Mouse (Mus musculus) kidney, embryonic 15.5 days (tissue): ENCODE results near the gene Cmtm8. TPM values are rescaled to one million over a fixed set of nuclear protein-coding genes. Genes with fewer than 3 reads are reported as not detected.

Experiments used
- ATAC-seq: fragments of 200-750 bp; cut with Nextera tagmentation; replicated peaks from 2 replicates; pipeline ENCODE4 v1.8.0; 2017; ENCODE audit warnings: moderate TSS enrichment; ENCODE audit not compliant: low FRiP score
- H3K27ac ChIP-seq: fragments of 300-500 bp; sonication (generic); 2 replicates; pipeline ENCODE4 v1.5.1; 2015; ENCODE audit warnings: mild to moderate bottlenecking, inconsistent platforms
- H3K27me3 ChIP-seq: fragments of 300-500 bp; sonication (generic); 2 replicates; pipeline ENCODE4 v1.6.1; 2015; ENCODE audit warnings: inconsistent platforms
- H3K36me3 ChIP-seq: fragments of 300-500 bp; sonication (generic); 2 replicates; pipeline ENCODE4 v1.6.1; 2015; ENCODE audit warnings: inconsistent platforms
- H3K4me1 ChIP-seq: fragments of 300-500 bp; sonication (generic); 2 replicates; pipeline ENCODE4 v1.6.1; 2015; ENCODE audit warnings: inconsistent platforms
- H3K4me2 ChIP-seq: fragments of 300-500 bp; sonication (generic); 2 replicates; pipeline ENCODE4 v1.6.1; 2015; ENCODE audit warnings: moderate library complexity, mild to moderate bottlenecking, inconsistent platforms
- H3K4me3 ChIP-seq: fragments of 300-500 bp; sonication (generic); replicated peaks from 2 replicates; pipeline ENCODE4 v1.5.1; 2015; ENCODE audit warnings: mild to moderate bottlenecking, inconsistent platforms
- H3K9ac ChIP-seq: fragments of 300-500 bp; sonication (generic); 2 replicates; pipeline ENCODE4 v1.6.1; 2015; ENCODE audit warnings: mild to moderate bottlenecking, inconsistent platforms
- H3K9me3 ChIP-seq: fragments of 300-500 bp; sonication (generic); replicated peaks from 2 replicates; pipeline ENCODE4 v1.6.1; 2016; ENCODE audit warnings: inconsistent platforms
- WGBS: fragments of 180-500 bp; shearing (Covaris S2); methylation state at CpG from one replicate; pipeline ENCODE4 v1.1.7; 2015; ENCODE audit warnings: mixed read lengths; 5-methylcytosine and 5-hydroxymethylcytosine counted together
- polyA plus RNA-seq: library from polyadenylated mRNA; unstranded; fragments of >200 nt; fragmentation: Nextera tagmentation; extraction: Ambion mirVana; gene quantifications from 2 replicates; pipeline ENCODE4 v1.2.1, GENCODE M21; 2015

Gene Cmtm8
- polyA plus RNA-seq = 38.8 and 41.4 TPM in 2 replicates

DNA sequence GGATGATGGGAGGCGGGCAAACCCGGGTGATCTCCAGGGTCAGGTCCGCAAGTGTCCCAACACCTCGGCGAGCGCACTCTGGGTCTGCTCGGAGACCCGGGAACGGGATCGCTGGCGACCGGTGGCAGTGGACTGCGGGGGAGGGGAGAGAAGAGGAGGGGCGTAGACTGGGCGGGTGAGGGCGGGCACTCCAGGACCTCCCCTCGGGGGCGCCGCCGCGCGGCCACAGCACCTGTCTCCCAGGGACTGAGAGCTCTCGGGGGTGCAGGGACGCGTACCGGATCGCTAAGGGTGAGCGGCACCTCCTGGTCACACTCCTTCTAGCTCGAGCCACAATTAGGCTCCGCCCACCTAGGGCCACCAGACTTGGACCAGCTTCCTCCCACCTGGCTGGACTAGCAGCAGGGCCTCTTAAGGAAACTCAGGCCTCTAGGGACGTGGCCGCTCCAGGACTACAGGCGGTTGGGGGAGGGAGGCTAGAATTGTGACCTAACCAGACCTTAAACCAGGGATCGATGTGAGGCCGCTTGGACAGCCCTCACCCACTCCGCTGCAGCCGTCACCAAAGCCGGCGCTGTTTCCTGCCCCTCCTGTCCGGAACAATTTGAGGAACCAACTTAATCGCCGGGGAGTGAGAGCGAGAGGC, at the start of gene Cmtm8:
Gene Cmtm8 (minus strand): TSS at position 140 of the 646 bp plus-strand sequence.
- Histone ChIP-seq H3K4me3 (peak within 1 kb of the TSS; percentile 66), H3K27me3 (peaks cover 12% of the 10 kb centered on the region; the same call in 1 of the 2 replicates), H3K4me1 (peaks cover 25% of the 10 kb centered on the region), H3K27ac (peak within 1 kb of the TSS; percentile 72), H3K4me2 (peak within 1 kb of the TSS; percentile 83), H3K36me3 (no peaks in the 10 kb centered on the region), H3K9me3 (no peaks in the 10 kb centered on the region), H3K9ac (peak within 1 kb of the TSS; percentile 52)
- ATAC-seq = peak; percentile 94
- WGBS = under 1% methylated on average over 41 of the region's 43 CpGs

DNA sequence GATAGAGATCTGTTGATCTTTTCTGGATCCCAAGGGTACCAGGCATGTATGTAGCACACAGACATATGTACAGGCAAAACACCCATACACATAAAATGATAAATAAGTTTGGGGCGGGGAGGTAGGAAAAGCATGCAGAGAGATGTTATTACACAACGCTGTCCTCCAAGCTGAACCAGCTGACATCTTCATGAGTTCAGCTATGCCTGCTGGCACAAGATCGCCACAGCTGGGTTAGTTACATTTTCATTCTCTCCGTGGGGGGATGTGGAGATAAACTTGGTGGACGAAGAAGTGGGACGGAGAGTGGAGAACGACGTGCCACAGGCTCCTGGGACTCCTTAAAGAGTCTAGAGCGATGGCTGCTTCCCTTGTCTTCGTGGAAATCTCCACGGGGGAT, 49.0 kb upstream of the Cmtm8 start:
- Histone ChIP-seq H3K4me2 (no peak overlapping the region), H3K36me3 (no peaks in the 10 kb centered on the region), H3K27me3 (no peaks in the 10 kb centered on the region), H3K9me3 (no peaks in the 10 kb centered on the region), H3K4me3 (no peak overlapping the region), H3K9ac (no peak overlapping the region), H3K27ac (no peak overlapping the region), H3K4me1 (0 out of 2 replicates have a peak, but pooled peaks cover 12% of the 10 kb centered on the region)
- no peak for ATAC-seq
- WGBS = 85% methylated on average over 11 of the region's 11 CpGs

DNA sequence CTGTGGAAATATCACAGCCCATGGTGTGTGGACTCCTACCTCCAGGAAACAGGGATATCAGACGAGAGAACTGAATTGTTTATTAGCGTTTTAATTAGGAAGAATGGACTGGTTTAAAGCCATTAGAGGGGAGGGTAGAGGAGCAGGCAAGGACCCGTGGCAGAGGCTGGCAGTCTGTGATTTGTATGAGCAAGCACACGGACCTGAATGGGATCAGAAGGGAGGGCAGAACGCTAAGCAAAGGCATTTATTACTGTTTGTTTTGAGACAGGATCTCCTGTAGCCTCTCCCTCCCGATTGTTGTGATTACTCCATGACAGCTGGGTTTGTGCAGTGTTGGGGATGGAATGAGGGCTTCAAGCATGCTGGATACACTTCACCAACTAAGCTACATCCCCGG, 46.4 kb upstream of the Cmtm8 start:
- Histone ChIP-seq H3K4me2 (peak overlapping the region; percentile 10; the same call in 1 of the 2 replicates), H3K27ac (peak overlapping the region; percentile 54; the same call in 1 of the 2 replicates)
- 15% methylated on average over 7 of the region's 7 CpGs for WGBS

DNA sequence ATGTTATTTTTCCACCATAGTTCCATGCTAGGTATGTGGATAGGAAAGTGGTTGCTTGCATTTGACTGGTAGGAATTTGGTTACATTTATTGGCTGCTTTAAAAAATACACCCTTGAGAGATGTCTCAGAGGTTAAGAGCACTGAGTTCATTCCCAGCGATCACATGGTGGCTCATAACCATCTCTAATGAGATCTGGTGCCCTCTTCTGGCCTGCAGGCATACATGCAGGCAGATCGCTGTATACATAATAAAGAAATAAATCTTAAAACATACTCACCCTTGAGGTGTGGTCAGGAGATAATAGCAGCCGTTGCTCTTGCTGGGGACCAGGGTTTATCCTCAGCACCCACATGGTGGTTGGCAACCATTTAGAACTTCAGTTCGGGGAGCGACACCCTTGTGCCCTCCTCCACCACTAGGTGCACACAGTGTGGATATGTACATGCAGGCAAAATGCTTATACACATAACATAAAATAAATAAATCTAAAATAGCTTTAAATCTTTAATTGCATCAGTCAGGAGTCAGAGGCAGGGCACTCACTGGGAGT, 45.0 kb upstream of the Cmtm8 start:
- no peak overlapping the region for H3K27ac ChIP-seq
- 0 out of 2 replicates have a peak, but pooled peaks cover 2% of the 10 kb centered on the region for H3K9me3 ChIP-seq
- 0 out of 2 replicates have a peak, but pooled peaks cover 12% of the 10 kb centered on the region for H3K4me1 ChIP-seq
- ATAC-seq = no peak
- no peak overlapping the region for H3K4me3 ChIP-seq
- H3K36me3 ChIP-seq = no peaks in the 10 kb centered on the region
- H3K9ac ChIP-seq = no peak overlapping the region
- WGBS = 86% methylated on average over 5 of the region's 5 CpGs
- H3K4me2 ChIP-seq = no peak overlapping the region
- no peaks in the 10 kb centered on the region for H3K27me3 ChIP-seq

More for the DNA sequence above, 46.4 kb upstream of the Cmtm8 start:
- no peak overlapping the region for H3K9ac ChIP-seq
- no peaks in the 10 kb centered on the region for H3K27me3 ChIP-seq
- no peaks in the 10 kb centered on the region for H3K9me3 ChIP-seq
- ATAC-seq = peak; percentile 80
- H3K36me3 ChIP-seq = no peaks in the 10 kb centered on the region
- H3K4me1 ChIP-seq = 0 out of 2 replicates have a peak, but pooled peaks cover 12% of the 10 kb centered on the region
- no peak overlapping the region for H3K4me3 ChIP-seq

DNA sequence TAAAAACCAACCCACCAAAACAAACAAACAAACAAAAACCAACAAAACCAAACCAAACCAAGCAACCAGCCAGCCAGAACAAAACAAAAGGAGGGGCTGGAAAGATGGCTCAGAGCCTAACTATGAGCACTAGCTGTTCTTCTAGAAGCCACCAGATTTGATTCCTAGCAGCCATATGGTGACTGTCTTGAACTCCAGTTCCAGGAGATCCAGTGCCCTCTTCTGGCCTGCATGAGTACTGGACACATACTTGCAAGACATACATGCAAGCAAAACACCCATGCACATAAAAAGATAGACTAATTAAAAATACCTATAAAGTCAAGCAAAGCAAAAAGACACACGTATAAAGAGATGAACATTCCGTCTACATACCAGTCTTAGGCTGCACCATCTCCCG, 43.7 kb upstream of the Cmtm8 start:
- no peak overlapping the region for H3K4me2 ChIP-seq
- no peak overlapping the region for H3K4me3 ChIP-seq
- H3K4me1 ChIP-seq = 0 out of 2 replicates have a peak, but pooled peaks cover 12% of the 10 kb centered on the region
- H3K27ac ChIP-seq = no peak overlapping the region
- no peak for ATAC-seq
- H3K36me3 ChIP-seq = no peaks in the 10 kb centered on the region
- 93% methylated on average over 3 of the region's 3 CpGs for WGBS
- H3K9ac ChIP-seq = no peak overlapping the region
- 0 out of 2 replicates have a peak, but pooled peaks cover 2% of the 10 kb centered on the region for H3K9me3 ChIP-seq
- no peaks in the 10 kb centered on the region for H3K27me3 ChIP-seq

DNA sequence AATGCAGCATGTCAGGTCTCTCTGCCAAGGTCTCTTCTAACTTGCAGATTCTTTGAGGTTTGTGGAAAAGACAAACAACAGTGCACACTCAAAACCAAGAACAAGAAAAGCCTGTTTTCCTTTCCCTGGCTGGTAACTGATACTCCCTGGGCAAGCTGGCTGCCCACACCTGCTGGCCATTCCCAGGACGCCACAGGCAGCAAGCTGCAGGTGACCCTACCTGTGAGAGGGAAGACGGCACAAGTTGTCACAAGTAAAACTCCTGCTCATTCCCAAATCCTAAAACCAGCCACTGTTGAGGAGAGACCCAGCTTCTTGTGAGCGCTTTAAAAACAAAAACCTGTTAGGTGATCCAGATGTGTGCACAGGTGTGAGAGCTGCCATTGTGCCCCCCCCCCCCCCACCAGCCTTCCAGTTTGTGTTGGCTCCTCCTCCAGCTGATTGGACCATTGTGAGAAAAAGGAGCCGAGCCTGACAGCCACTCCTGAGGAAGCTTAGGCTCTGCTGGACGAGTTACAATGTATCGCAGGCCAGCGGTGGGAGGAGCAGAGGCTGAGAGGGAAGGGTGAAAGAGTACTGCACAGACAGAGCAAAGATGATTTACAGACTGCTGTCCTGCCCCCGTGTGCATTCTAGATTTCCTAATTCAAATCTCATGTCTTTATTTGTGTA, 42.2 kb upstream of the Cmtm8 start:
- 0 out of 2 replicates have a peak, but pooled peaks cover 11% of the 10 kb centered on the region for H3K4me1 ChIP-seq
- no peak overlapping the region for H3K4me3 ChIP-seq
- 0 out of 2 replicates have a peak, but pooled peaks cover 2% of the 10 kb centered on the region for H3K9me3 ChIP-seq
- H3K9ac ChIP-seq = no peak overlapping the region
- H3K36me3 ChIP-seq = no peaks in the 10 kb centered on the region
- no peak overlapping the region for H3K27ac ChIP-seq
- no peaks in the 10 kb centered on the region for H3K27me3 ChIP-seq
- 62% methylated on average over 8 of the region's 8 CpGs for WGBS
- H3K4me2 ChIP-seq = no peak overlapping the region
- no peak for ATAC-seq

DNA sequence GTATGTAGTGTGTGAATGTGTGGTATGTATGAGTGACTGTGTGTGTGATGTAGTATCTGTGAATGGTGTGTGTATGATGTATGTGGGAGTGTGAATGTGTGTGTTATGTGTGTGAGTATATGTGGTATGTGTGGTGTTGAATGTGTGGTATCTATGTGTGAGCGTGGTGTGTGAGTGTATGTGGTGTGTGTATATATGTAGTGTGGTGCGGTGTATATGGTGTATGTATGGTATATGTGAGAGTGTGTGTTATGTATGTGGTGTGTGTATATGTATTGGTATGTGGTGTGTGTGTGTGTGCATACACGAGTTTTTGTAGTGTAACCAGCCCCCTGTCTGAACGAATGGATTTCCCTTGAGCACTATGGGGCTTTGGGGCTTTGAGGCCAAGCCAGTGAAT, 41.6 kb upstream of the Cmtm8 start:
- WGBS = 84% methylated on average over 4 of the region's 4 CpGs
- 0 out of 2 replicates have a peak, but pooled peaks cover 5% of the 10 kb centered on the region for H3K4me1 ChIP-seq
- H3K9ac ChIP-seq = no peak overlapping the region
- no peak overlapping the region for H3K4me2 ChIP-seq
- H3K27me3 ChIP-seq = no peaks in the 10 kb centered on the region
- no peak for ATAC-seq
- no peak overlapping the region for H3K4me3 ChIP-seq
- no peak overlapping the region for H3K27ac ChIP-seq
- H3K36me3 ChIP-seq = no peaks in the 10 kb centered on the region
- 0 out of 2 replicates have a peak, but pooled peaks cover 2% of the 10 kb centered on the region for H3K9me3 ChIP-seq

DNA sequence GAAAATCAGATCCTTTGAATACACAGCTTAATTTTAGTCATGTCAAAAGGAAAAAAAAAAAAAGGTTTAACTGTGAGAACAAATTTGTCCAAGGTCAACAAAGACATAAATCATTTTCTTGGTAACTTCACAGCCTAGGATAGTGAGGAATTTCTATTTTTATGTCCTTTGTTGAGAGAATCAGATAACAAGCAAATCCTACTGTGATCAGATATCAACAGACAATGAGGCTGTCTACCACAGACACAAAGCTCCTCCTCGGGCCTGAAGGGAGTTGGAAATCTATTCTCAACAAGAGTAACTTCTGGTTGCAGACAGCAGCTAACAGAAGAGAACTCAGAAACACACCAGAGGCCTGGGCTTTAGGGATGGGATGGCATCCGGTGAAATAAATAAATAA, 38.0 kb upstream of the Cmtm8 start:
- no peaks in the 10 kb centered on the region for H3K4me1 ChIP-seq
- H3K36me3 ChIP-seq = no peaks in the 10 kb centered on the region
- H3K27me3 ChIP-seq = no peaks in the 10 kb centered on the region

DNA sequence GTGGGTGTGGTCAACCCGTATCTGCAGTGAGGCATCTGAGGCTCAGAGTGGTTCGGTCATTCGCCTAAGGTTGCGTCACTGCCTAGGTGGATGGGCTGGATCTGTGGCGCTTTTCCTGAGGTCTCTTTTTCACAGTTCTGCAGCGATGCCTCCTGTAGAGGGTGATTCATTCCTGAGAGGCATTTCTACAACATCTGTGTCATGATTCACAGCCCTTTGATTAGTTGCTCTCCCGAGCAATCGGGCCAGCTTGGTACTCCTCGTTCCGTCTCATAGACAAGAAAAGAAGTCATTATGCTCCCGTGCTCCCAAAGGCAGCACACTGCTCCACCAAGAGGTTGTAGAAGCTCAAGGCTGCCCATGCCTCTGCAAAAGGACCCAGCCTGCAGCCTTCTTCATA, 11.4 kb upstream of the Cmtm8 start:
- 0 out of 2 replicates have a peak overlapping the region, but pooled peaks have one; percentile 16 for H3K4me2 ChIP-seq
- H3K4me3 ChIP-seq = no peak overlapping the region
- 38% methylated on average over 11 of the region's 11 CpGs for WGBS
- no peak for ATAC-seq
- H3K27me3 ChIP-seq = 0 out of 2 replicates have a peak, but pooled peaks cover 5% of the 10 kb centered on the region
- no peak overlapping the region for H3K9ac ChIP-seq
- H3K27ac ChIP-seq = no peak overlapping the region
- H3K4me1 ChIP-seq = peaks cover 11% of the 10 kb centered on the region
- H3K36me3 ChIP-seq = no peaks in the 10 kb centered on the region
- no peaks in the 10 kb centered on the region for H3K9me3 ChIP-seq

More for the DNA sequence above, 38.0 kb upstream of the Cmtm8 start:
- H3K4me3 ChIP-seq = no peak overlapping the region
- peak; percentile 18; the same call in 1 of the 2 replicates for ATAC-seq
- H3K9me3 ChIP-seq = 0 out of 2 replicates have a peak, but pooled peaks cover 2% of the 10 kb centered on the region
- WGBS = 58% methylated on average over 2 of the region's 2 CpGs
- no peak overlapping the region for H3K4me2 ChIP-seq
- no peak overlapping the region for H3K27ac ChIP-seq
- no peak overlapping the region for H3K9ac ChIP-seq

DNA sequence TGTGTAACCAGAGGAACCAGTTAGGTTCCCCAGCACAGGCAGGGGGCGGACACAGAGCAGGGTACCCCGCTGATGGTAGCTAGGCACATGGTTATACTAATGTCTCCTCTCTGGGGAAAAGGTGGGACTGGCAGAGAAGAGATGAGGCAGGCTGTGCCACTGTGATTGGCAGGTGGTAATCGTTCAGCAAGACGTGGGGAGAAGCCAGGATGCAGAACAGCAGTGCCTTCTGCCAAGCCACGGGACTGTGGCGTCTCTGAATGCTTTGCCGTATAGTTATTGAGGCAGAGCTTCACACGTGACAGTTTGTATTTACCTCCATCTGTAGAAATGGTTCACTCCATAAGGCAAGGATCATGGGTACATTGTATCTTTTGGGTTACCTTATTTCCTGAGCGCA, 10.7 kb upstream of the Cmtm8 start:
- Histone ChIP-seq H3K9ac (no peak overlapping the region), H3K27me3 (0 out of 2 replicates have a peak, but pooled peaks cover 5% of the 10 kb centered on the region), H3K4me2 (no peak overlapping the region), H3K27ac (no peak overlapping the region), H3K9me3 (no peaks in the 10 kb centered on the region), H3K36me3 (no peaks in the 10 kb centered on the region), H3K4me3 (no peak overlapping the region), H3K4me1 (peaks cover 11% of the 10 kb centered on the region)
- no peak for ATAC-seq
- 71% methylated on average over 9 of the region's 9 CpGs for WGBS

DNA sequence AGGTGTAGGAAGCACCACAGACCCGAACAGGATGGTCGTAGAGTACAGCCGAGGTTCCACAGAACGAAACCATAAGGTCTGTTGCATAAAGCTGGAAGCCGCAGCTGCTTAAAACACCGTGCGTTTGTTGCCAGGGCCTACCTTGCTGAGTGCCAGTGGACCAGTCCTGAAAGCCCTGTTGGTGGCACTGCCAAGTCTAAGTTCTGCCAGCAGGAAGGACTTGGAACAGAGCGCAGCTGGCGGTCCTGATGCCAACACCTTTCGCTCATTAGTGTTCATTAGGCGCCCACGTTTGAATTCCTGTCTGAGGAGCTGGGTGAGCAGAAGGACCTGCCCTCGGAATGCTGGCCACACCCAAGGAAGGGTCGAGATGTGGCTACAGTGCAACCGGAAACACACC, 9.4 kb upstream of the Cmtm8 start:
- H3K36me3 ChIP-seq = no peaks in the 10 kb centered on the region
- no peak overlapping the region for H3K9ac ChIP-seq
- H3K4me1 ChIP-seq = peaks cover 11% of the 10 kb centered on the region
- no peaks in the 10 kb centered on the region for H3K9me3 ChIP-seq
- no peak overlapping the region for H3K27ac ChIP-seq
- 0 out of 2 replicates have a peak, but pooled peaks cover 5% of the 10 kb centered on the region for H3K27me3 ChIP-seq
- no peak overlapping the region for H3K4me3 ChIP-seq
- ATAC-seq = no peak
- no peak overlapping the region for H3K4me2 ChIP-seq
- 84% methylated on average over 15 of the region's 15 CpGs for WGBS
